Mouse (Mus musculus) bone marrow, adult 2 months (tissue): Measurements from ENCODE around the gene Uvrag.

Experiments
- CTCF ChIP-seq: fragments of 200-500 bp; IDR thresholded peaks from 2 replicates; pipeline ENCODE4 v1.5.1; 2011; ENCODE audit warnings: low read length, control low read depth; ENCODE audit not compliant: control insufficient read depth, insufficient read depth
- POLR2A ChIP-seq: fragments of 200-500 bp; IDR thresholded peaks from 2 replicates; pipeline ENCODE4 v1.6.1; 2011; ENCODE audit warnings: low read depth, mild to moderate bottlenecking, control low read depth, low read length, borderline replicate concordance; ENCODE audit not compliant: control insufficient read depth

DNA sequence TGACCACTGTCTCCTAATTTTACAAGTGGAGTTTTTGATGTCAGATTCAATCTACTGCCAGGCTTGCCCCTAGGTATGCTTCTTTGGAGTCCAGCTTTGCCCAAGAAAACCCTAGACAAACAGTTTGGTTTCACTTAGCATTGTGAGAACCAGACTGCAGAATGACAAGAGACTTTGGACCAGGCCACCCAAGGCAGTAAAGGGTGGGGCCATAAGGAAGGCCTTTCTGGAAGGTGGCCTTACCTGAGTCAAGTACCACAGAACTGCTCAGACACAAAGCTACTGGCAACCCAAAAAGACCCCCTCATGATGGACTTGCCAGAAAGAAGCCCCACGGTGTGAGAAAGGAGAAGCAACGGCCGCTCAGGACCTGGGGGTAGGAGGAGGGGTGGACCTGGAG is 297.9 kb downstream of the Uvrag start:
- TF ChIP-seq CTCF (no peak), POLR2A (no peak)
